Mouse (Mus musculus): ENCODE results near the gene Tecta. TPM values are rescaled to one million over a fixed set of nuclear protein-coding genes. Genes with fewer than 3 reads are reported as not detected.

Tecta gene
- polyA plus RNA-seq, 1 experiment from 2014 or later: 0.07 TPM

Small RNA genes within 50 kb of the gene (microRNA-seq; reads per million reads assigned to microRNA genes)
- not detected for gene Gm44311

Other genes with a start within 250 kb of the Tecta start
- gene Sc5d, start 135.7 kb downstream of the Tecta start, polyA plus RNA-seq (2016; fragmentation: Nextera tagmentation; extraction: Ambion mirVana): 60.9 and 64.8 TPM in 2 replicates
- 10.0 and 10.7 TPM in 2 replicates for gene Tbcel, start 107.9 kb upstream of the Tecta start, polyA plus RNA-seq (2016; fragmentation: Nextera tagmentation; extraction: Ambion mirVana)

All from liver, embryonic 12.5 days (tissue).